Mouse (Mus musculus) megakaryocyte, adult 5-6 weeks (primary cell): Measurements from ENCODE around the gene Arfgef2. TPM values are rescaled to one million over a fixed set of nuclear protein-coding genes. Genes with fewer than 3 reads are reported as not detected.

Experiments used
- ATAC-seq: 2 replicates; pipeline ENCODE4 v1.8.0; 2016; ENCODE audit warnings: mild to moderate bottlenecking, inconsistent platforms; ENCODE audit not compliant: poor library complexity, severe bottlenecking
- total RNA-seq, 2 experiments: library from RNA; stranded (forward) in 1 of 2; stranded (reverse) in 1 of 2; fragments of 153-499, 151-499 nt in 1 of 2; fragments of 221-1000, 200-1000 nt in 1 of 2; gene quantifications; 2 replicates each; pipeline versions ENCODE4 v1.2.3 to v1.2.4; 2015 to 2017

Arfgef2 gene
- 13.0 and 13.9 TPM in 2 replicates for total RNA-seq (2015)
- total RNA-seq (2017): 11.5 and 18.7 TPM in 2 replicates

DNA sequence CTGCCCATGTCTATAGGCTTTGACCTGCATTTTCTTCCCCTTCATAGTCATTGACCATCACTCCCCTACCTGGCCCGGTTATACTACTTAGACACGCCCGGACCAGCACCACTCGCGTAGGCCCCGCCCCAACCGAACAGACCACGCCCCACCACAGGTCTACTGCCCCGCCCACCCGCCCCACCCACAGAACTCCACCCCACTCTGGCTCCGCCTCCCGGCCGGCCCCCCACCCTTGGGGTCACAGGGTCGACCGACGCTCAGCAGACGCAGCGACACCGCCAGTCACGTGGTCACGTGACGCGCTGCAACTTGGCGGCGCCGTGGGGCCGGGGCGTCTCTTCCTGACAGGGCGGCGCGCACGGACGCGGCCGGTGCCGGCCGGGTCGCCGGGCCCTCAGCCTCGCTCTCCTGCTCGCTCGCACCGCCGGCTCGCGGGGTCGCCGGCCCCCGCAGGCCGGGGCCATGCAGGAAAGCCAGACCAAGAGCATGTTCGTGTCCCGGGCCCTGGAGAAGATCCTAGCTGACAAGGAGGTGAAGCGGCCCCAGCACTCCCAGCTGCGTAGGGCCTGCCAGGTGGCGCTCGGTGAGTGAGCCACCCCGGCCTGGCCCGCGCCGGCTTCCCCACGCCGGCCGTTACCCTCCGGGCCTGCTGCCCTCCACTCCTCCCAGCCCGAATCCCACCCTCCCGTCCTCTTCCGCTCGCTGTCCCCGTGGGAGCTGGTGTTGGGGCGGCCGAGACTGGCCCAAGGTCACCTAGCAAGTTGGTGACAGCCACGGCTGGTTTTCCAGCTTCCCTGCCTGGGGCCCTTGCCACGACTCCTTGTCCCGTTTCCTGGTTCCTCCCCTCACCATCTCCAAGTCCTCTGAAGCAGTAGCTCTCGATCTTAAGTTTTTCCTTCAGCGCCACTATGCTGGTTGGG lies at the start of gene Arfgef2:
Gene Arfgef2 (plus strand): TSS at position 339 of the 923 bp plus-strand sequence.
- ATAC-seq: peak; percentile 92

DNA sequence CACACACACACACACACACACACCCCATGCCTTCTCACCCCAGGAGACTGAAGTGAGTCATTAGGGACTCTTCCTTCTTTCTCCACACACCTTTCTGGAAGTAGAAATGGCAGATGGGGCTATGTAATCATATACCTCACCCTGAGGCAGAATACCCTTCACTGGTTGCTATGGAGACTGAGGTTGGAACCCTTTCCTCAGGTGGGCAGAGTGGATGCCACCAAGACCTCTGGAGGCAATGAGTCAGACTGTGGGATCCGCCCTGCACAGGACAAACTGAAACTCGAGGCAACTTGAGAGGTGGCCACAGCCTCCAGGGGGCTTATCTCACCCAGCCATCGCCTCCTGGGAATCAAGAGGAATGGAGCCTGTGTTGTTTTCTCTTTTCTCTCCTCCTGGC lies 47.4 kb upstream of the Arfgef2 start:
- ATAC-seq: no peak

DNA sequence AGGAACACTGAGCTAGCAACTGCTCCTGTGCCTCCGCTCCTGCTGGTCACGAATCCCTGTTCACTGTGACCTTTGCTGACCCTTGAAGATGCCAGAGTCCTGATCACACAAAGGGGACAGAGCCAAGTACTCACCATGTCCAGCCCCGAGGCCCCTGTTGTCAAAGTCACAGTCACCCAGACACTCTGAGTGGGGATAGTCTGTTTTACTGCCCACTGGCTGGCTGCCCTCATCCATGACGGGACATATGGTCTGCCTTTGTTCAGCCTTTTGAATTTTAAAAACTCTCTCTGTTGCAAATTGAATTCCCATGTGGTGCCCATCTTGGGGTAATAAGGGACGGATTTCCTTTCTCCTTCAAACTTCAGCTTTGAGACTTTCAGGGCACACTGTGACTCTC lies 41.3 kb upstream of the Arfgef2 start:
- ATAC-seq: no peak

DNA sequence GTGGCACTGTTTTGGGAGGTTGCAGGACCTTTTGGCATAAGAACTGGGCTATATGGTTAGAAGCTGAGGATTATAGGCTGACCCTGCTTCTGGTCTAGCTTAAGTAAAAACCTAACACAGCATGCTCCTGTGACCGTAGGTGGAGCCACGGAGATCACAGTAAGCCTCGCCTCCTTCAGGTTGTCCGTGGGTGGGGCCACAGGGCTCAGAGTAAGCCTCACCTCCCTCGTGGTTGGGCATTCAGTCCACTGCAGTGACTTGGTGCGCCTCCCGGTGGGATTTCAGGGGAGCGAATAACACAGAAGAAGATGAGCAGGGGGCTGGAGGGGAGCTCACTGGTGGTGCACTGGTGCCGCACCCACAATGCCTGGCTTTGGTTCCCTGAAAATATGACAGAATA lies 37.8 kb upstream of the Arfgef2 start:
- no peak for ATAC-seq

DNA sequence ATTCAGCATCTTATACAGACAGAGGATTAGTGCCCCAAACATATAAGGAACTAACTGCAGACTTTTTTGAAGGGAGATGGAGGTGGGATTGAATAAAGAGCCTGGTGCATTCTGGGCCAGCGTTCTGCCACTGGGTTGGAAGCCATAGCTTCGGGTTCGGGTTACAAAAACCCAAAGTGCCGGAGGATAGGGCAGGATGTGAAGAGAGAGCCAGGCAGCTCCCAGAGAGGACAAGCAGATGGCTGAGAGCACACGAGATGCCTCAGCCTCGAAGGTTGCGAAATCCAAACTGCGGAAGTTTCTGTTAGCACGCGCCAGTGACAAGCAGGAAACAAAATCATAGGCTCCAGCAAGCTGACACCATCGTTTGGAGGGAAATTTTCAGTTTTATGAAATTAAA lies 34.0 kb upstream of the Arfgef2 start:
- ATAC-seq: peak; percentile 82

DNA sequence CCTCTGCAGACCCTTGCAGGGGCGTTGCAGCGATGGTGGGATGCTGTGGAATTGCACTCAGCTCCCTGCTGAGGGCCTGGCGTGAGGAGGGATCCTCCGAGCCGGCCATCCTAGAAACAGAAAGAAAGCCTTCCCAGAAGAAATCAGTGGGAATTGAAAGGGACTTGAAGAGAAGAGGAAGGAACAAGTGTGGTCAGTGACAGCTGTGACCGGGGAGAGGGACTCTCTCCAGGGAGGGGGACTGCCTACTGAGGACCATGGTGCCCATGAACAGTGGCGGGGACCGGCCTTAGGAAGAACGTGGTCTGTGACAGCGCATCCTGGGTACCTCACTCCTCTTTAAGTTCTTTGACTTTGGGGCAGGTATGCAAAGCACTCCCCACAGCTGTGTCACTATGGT lies 31.8 kb upstream of the Arfgef2 start:
- no peak for ATAC-seq

DNA sequence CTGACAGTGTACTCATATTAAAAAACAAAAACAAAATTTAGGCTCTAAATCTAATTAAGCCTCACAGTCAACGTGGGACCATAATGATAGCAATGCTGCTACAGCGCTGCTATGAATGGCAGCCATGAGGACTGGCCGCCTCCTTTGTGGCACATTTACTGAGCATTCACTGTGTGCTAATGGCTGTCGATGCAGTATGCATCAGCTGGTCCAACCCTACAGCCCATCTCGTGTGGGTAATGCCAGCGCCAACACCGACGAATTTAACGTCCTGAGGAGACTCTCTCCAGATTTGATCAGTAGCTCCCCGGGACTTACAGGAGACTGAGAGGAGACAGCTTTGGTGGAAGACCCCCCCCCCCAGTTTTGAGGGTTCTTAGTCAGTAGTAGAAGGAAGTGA lies 31.1 kb upstream of the Arfgef2 start:
- no peak for ATAC-seq

DNA sequence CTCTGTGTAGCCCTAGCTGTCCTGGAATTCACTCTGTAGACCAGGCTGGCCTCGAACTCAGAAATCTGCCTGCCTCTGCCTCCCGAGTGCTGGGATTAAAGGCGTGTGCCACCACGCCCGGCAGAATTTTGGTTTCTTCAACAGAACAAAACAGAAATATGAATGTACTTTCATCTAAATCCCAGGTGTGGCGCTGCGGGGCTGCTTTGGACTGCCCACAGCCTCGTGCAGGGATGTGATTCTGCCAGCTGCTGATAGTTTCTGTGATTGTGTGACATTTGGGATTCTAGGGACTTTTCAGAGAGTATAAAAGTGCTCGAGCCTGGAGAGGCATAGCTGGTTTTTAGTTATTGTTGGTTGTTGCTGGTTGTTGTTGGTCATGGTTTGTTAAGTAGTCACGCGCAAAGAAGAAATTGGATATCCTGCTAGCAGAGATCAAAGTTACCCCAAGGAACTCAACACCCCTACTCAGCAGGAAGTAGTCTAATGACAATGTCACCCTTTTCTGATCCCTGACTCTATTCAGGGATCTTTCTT lies 30.0 kb upstream of the Arfgef2 start:
- no peak for ATAC-seq

DNA sequence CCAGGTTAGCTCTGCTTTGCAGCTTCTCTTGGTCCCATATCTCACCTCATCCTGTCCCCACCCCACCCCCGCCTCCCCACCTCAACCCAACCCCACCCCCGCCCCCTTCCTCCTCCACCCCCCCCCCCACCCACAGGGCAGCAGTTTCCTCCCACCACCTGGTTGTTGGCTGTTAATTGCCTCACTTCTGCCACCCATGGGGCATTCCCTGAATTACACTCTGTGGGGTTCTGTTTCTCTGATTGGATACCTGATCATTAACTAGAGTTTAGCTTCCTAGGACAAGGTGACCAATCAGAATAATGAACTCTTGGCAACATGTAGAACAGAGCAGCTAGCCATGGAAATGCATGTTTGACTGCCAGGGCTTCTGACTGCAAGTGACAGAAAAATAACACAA lies 29.1 kb upstream of the Arfgef2 start:
- peak; percentile 62 for ATAC-seq

DNA sequence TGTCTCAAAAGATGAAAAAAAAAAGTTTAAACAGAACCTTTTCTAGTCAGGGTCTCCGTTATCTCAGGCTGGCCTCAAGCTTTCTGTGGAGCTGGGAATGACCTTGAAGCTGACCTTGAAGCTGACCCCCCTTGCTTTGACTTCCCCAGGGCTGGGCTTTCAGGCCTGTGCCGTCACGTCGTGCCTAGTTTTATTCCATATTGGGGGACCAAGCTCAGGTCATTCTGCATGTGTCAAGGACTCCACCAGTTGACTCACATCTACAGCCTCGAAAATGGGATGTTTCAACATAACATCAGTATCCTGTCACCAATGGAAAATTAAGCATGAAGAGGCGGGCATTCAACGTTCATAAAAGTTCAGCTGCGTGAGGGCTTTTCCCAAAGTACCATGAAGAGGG lies 25.4 kb upstream of the Arfgef2 start:
- ATAC-seq: no peak

DNA sequence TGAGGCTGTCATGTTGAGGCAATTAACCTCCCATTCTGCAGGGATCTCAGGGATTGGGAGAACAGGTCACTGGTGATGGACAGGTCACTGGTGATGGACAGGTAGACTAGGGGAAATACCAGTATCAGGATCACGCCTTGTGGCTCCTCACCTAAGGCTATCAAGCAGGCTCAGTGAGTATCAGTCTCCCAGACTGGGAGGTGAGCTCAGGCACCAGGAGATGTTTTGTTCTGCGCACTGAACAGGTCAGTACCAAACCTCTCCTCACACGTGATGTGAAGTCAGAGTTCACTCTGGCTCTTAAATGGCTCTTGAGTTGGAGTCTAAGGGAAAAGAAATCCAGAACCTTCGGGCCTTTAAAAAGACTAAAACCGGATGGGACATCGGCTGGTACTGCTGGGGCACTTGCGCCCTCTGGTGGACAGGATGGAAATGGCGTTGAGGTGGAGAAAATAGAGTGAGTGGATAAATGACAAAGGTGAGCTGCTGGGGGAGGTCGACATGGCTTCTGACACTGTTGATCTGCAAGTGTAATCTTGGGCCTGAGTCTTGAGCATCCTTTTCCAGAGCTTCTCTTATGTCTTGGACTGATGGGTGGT lies 24.3 kb upstream of the Arfgef2 start:
- peak; percentile 82 for ATAC-seq

DNA sequence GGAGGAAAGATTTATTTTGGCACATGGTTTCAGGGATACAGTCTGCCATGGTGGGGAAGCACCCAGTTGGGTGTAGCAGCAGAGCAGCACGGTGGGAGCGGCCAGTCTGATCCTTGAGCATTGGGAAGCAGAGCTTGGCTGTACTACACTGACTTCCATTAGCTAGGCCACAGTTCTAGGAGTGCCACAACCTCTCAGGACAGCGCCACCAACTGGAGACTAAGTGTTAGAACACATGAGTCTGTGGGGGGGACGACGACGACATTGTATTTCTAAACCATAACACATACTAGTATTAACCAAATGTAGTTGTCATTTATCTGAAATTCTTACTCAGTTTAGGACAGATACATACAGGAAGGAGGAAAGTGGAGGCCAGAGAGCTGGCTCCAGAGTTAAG lies 21.0 kb upstream of the Arfgef2 start:
- no peak for ATAC-seq

DNA sequence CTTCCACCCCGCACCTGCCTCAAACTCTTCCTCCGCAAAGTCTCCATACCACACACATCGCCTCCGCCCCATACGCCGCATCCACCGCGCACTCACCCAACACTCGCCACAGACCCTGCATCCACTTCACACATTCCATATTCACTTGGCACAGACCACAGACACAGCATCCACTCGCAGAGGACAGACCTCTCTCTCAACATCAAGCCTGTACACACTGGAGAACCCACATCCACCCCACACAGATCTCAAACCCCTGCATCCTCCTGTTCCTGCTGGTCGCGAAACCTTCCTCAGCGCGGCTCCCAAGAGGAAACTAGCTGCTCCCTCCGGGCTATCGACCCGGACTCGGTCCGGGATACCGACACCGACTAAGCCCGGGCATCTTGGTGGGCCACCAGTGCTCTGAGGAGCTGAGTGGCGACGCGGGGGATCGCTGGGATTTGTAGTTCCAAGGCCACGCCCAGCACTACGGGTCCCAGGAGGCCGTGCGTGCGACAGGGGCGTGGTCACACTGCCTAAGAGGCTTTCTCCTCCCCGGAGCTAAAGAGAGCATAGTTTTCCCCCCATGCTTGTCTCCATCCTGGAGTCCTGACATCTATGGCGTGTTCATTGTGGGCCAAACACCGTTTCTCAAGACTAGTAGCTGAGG lies 18.9 kb upstream of the Arfgef2 start:
- ATAC-seq: peak; percentile 100

DNA sequence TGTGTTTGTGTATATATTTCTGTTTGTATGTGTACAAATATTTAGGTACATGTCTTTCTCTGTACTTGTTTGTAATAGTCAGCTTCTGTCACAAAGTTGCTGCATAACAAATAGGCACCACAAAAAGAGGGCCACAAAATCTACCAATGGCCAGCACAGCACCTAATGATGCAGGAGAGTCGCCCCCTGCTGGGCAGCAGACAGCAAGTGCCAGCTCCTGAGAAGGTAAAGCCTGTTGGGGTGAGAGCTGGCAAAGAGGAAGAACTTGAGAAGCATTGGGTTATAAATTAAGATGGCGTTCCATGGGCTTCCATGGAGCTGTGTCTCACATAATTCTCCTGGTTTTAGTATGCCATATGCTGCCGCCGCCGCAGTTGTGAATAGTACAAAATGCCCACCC lies 13.7 kb upstream of the Arfgef2 start:
- ATAC-seq: 0 out of 2 replicates have a peak, but pooled peaks have one; percentile 34

DNA sequence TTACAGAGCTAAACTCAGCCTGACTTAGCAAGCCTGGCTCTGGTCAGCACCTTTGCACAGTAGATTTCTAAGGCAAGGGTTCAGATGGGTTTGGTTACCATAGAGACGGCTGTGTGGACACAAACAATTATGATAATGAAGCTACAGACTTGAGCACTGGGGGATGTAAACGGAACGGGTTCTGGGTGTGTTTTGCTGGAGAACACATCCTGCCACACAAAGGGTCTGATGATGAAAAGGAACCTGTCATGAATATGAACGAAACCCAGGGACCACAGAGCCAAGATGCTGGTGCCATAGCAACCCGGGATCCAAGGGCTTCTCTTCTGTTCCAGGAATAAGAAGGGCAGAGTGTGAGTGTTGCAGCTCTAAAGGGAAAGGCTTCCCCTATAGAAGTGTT lies 13.0 kb upstream of the Arfgef2 start, which contains the start of gene Trp53rkb:
Gene Trp53rkb (plus strand): TSS at position 177 of the 400 bp plus-strand sequence.
- ATAC-seq: no peak

DNA sequence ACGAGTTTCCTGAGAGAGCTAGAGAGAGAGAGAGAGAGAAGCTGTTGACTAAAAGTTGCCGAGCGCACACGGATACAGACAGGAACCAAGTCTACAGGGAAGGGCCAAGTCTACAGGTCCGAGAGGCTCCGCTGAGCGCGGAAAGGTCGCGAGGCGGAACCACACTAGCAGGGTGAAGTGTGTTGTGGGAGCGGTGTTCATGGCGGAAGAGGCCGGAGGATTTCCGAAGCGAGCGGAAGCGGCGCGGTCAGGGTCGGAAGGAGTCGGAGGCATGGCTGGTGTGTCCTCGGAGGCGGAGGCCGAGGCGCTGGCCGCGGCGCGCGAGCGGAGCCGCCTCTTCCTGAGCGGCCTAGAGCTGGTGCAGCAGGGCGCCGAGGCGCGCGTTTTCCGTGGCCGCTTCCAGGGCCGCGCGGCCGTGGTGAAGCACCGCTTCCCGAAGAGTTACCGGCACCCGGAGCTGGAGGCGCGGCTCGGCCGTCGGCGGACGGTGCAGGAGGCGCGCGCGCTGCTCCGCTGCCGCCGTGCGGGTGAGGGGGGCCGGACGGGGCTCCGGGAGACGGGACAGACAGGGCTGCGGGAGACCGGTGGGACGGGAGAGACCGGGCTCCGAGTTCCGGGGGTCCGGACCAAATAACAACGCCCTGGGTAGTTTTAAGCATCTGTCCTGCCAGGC lies 11.7 kb upstream of the Arfgef2 start:
- peak; percentile 100 for ATAC-seq

DNA sequence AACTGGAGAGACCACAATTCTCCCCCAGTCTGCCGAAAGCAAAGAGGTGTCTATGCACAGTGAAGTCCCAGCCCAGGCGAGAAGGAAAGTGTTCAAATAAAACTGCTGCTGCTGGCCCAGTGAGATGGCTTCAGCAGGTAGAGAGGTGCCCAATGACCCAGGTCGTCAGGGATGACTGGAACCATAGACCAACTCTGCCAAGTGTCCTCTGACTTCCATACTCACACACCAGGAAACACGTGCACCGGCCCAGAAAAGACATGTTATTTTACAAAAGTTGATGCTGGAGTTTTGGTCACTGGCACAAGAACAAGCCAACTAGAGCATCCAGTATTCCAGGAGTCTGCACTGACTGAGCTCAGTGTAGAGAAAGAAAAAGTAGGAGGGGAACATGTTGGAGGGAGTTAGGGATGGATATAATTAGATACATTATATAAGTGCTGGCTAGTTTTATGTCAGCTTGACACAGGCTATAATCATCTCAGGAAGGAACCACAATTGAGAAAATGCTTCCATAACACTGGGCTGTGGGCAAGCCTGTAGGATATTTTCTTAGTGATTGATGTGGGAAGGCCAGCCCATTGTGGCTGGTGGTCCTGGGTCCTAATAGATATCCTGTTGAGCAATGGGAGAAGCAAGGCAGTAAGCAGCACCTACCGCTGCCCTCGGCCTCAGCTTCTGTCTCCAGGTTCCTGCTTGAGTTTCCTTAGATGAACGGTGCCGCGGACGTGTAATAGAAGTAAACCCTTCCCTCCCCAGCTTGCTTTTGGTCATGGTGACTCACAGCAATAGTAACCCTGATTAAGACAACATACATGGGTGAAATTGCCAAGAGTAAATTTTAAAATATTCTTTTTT lies 5.5 kb upstream of the Arfgef2 start:
- peak; percentile 28; the same call in 1 of the 2 replicates for ATAC-seq

DNA sequence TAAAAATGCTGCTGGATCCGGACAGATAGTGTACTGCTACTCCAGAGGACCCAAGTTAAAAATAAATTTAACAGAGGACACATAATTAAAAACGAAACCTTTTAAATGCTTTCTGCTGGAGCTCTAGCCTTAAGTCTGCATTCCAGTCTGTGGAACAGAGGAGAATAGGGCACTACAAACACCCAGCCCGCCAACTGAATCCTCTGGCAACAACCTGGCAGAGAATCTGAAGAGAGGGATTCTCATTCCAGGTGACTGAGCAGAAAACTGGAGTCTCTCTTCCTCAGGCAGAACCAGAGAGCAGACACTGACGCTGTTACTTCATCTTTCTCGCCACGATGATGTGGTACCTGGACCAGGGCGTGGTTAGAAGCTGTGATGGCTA lies 4.9 kb upstream of the Arfgef2 start:
- ATAC-seq: 0 out of 2 replicates have a peak, but pooled peaks have one; percentile 29

DNA sequence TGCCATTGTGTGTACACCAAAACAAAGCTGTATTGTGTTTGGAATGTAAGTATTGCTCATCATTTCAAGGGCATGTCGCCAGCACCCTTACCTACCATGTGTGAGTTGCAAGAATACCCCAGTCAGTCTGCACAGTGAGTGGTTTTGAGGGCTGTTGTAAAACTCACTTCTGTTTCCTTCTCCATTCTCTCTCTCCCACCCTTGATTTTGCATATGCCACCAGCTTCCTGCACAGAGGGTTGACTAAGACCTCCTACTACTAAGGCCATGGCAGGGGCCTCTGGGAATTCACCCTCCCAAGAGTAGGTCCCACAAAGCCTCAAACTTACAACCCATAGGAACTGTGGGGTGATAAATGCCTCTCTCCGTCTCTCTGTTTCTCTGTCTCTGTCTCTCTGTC lies 4.0 kb upstream of the Arfgef2 start:
- no peak; the same call in 1 of the 2 replicates for ATAC-seq

DNA sequence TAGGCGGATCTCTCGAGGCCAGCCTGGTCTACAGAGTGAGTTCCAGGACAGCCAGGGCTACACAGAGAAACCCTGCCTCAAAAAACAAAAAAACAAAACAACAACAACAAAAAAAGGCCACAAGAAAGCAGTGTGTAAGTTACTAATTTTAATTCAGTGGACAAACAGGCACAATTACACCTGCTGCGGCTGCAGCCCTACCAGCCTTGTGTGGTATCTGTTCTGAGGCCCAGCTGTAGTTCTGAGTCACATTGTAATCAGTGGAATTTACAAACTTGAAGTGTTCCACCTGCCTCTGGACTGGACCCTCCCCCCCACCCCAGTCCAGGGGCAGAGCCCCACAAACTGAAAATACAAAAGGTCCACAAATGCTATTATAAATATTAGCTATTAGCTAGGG lies 2.1 kb upstream of the Arfgef2 start:
- no peak for ATAC-seq
